Mouse (Mus musculus) spleen, embryonic (tissue): ENCODE results near the gene Tmed10.

ENCODE experiments used
- CTCF ChIA-PET: fragments of 350-600 bp; sonication (Branson Sonifier 250); formaldehyde crosslinking; loops from one replicate; lab custom pipeline; 2022; lab: Charles Lee

Tmed10 gene

GRCm38 (mm10) chr12:85380308-85380707 lies 5.7 kb upstream of the Tmed10 start:
- CTCF ChIA-PET: interaction anchor here (0.8 kb wide), 1 partner anchor 17 kb away, joined by 6 read pairs; no protein-coding TSS in a partner anchor

- CTCF ChIA-PET: interaction anchor here (0.7 kb wide), 1 partner anchor 1009 kb away, joined by 3 read pairs; no protein-coding TSS in a partner anchor
These were observed 3.6 kb upstream of the Tmed10 start for GRCm38 (mm10) chr12:85378271-85378670.

- CTCF ChIA-PET: interaction anchor here (0.6 kb wide), 1 partner anchor 20 kb away, joined by 7 read pairs; no protein-coding TSS in a partner anchor
These were observed 771 bp downstream of the Tmed10 start for GRCm38 (mm10) chr12:85373591-85374560.

GRCm38 (mm10) chr12:85372068-85372665 lies 2.5 kb downstream of the Tmed10 start:
- CTCF ChIA-PET: interaction anchor here (0.5 to 0.7 kb wide), 2 partner anchors 120 to 277 kb away, joined by 3 to 6 read pairs; no protein-coding TSS in a partner anchor

- CTCF ChIA-PET: no interaction called here
These were observed 6.1 kb downstream of the Tmed10 start for GRCm38 (mm10) chr12:85368441-85369063.

GRCm38 (mm10) chr12:85366271-85366670 lies 8.4 kb downstream of the Tmed10 start:
- CTCF ChIA-PET: no interaction called here

- CTCF ChIA-PET: interaction anchor here (0.7 to 0.9 kb wide), 3 partner anchors 17 to 58 kb away, joined by 6 to 10 read pairs (median 9); no protein-coding TSS in a partner anchor
These were observed 12.1 kb downstream of the Tmed10 start for GRCm38 (mm10) chr12:85362510-85362909.

GRCm38 (mm10) chr12:85361580-85361979 lies 13.1 kb downstream of the Tmed10 start:
- CTCF ChIA-PET: no interaction called here

- CTCF ChIA-PET: interaction anchor here (1.5 kb wide), 1 partner anchor 14 kb away, joined by 4 read pairs; no protein-coding TSS in a partner anchor
These were observed 13.5 kb downstream of the Tmed10 start for GRCm38 (mm10) chr12:85361165-85361564.

- CTCF ChIA-PET: no interaction called here
These were observed 20.6 kb downstream of the Tmed10 start for GRCm38 (mm10) chr12:85354061-85354460.

- CTCF ChIA-PET: interaction anchor here (0.6 kb wide), 2 partner anchors 109 to 181 kb away, joined by 3 read pairs; no protein-coding TSS in a partner anchor
These were observed 24.0 kb downstream of the Tmed10 start for GRCm38 (mm10) chr12:85350407-85351232.

GRCm38 (mm10) chr12:85348338-85348737 lies 26.3 kb downstream of the Tmed10 start:
- CTCF ChIA-PET: no interaction called here

- CTCF ChIA-PET: interaction anchor here (1.0 to 3.7 kb wide), 4 partner anchors 13 to 145 kb away, joined by 4 to 17 read pairs (median 4); no protein-coding TSS in a partner anchor
These were observed 27.5 kb downstream of the Tmed10 start for GRCm38 (mm10) chr12:85347196-85347595.

- CTCF ChIA-PET: interaction anchor here (1.0 to 3.7 kb wide), 3 partner anchors 141 to 146 kb away, joined by 4 to 17 read pairs (median 4); no protein-coding TSS in a partner anchor
These were observed 28.3 kb downstream of the Tmed10 start for GRCm38 (mm10) chr12:85346374-85346773.

GRCm38 (mm10) chr12:85345559-85345958 lies 29.1 kb downstream of the Tmed10 start:
- CTCF ChIA-PET: interaction anchor here (0.6 to 3.7 kb wide), 3 partner anchors 17 to 142 kb away, joined by 4 to 17 read pairs (median 10); no protein-coding TSS in a partner anchor

GRCm38 (mm10) chr12:85344252-85344651 lies 30.4 kb downstream of the Tmed10 start:
- CTCF ChIA-PET: interaction anchor here (3.7 kb wide), 1 partner anchor 143 kb away, joined by 17 read pairs; no protein-coding TSS in a partner anchor

- CTCF ChIA-PET: no interaction called here
These were observed 32.3 kb downstream of the Tmed10 start for GRCm38 (mm10) chr12:85342310-85342709.

GRCm38 (mm10) chr12:85341131-85341530 lies 33.5 kb downstream of the Tmed10 start:
- CTCF ChIA-PET: interaction anchor here (1.1 to 1.8 kb wide), 2 partner anchors 145 to 149 kb away, joined by 3 to 7 read pairs; no protein-coding TSS in a partner anchor

- CTCF ChIA-PET: interaction anchor here (0.6 to 2.0 kb wide), 5 partner anchors 133 to 572 kb away, joined by 3 to 8 read pairs (median 7); no protein-coding TSS in a partner anchor
These were observed 34.7 kb downstream of the Tmed10 start for GRCm38 (mm10) chr12:85339947-85340346.
